Mouse (Mus musculus) forebrain, postnatal 0 days (tissue): ENCODE measurements around the gene Kif7. TPM values are rescaled to one million over a fixed set of nuclear protein-coding genes. Genes with fewer than 3 reads are reported as not detected.

ENCODE experiments used
- ATAC-seq: fragments of 200-750 bp; cut with Nextera tagmentation; 2 replicates; pipeline ENCODE4 v1.8.0; 2017; ENCODE audit warnings: mild to moderate bottlenecking, moderate library complexity
- DNase-seq: peaks from one replicate; pipeline ENCODE4 v3.0.0-alpha.2; 2015
- H3K27ac ChIP-seq: fragments of 300-500 bp; sonication (generic); 2 replicates; pipeline ENCODE4 v1.5.1; 2014; ENCODE audit warnings: low read depth, mild to moderate bottlenecking, antibody characterized with exemption, low read length, moderate library complexity, mixed read lengths
- H3K27me3 ChIP-seq: fragments of 300-500 bp; sonication (generic); 2 replicates; pipeline ENCODE4 v1.6.1; 2014; ENCODE audit warnings: mild to moderate bottlenecking, low read length, mixed read lengths; ENCODE audit not compliant: insufficient read depth
- H3K36me3 ChIP-seq: fragments of 300-500 bp; sonication (generic); 2 replicates; pipeline ENCODE4 v1.6.1; 2014; ENCODE audit warnings: mild to moderate bottlenecking, moderate library complexity; ENCODE audit not compliant: insufficient read depth
- H3K4me1 ChIP-seq: fragments of 300-500 bp; sonication (generic); 2 replicates; pipeline ENCODE4 v1.6.1; 2014; ENCODE audit warnings: antibody characterized with exemption; ENCODE audit not compliant: insufficient read depth
- H3K4me2 ChIP-seq: fragments of 300-500 bp; sonication (generic); 2 replicates; pipeline ENCODE4 v1.6.1; 2014; ENCODE audit warnings: low read depth, mild to moderate bottlenecking, moderate library complexity
- H3K4me3 ChIP-seq: fragments of 300-500 bp; sonication (generic); 2 replicates; pipeline ENCODE4 v1.5.1; 2014; ENCODE audit warnings: low read depth, low read length, mixed read lengths
- H3K9ac ChIP-seq: fragments of 300-500 bp; sonication (generic); 2 replicates; pipeline ENCODE4 v1.6.1; 2014; ENCODE audit warnings: mild to moderate bottlenecking
- H3K9me3 ChIP-seq: fragments of 300-500 bp; sonication (generic); 2 replicates; pipeline ENCODE4 v1.6.1; 2016; ENCODE audit warnings: low read length
- CTCF ChIP-seq: sonication (generic); IDR thresholded peaks from 2 replicates; pipeline ENCODE4 v1.5.1; 2016; ENCODE audit warnings: antibody characterized with exemption, control low read depth, low read depth
- WGBS: fragments of 180-500 bp; shearing (Covaris S2); extraction: QIAGEN DNeasy Blood & Tissue Kit; methylation state at CpG from one replicate; pipeline ENCODE4 v1.1.7; 2014; 5-methylcytosine and 5-hydroxymethylcytosine counted together
- polyA plus RNA-seq: library from polyadenylated mRNA; unstranded; fragments of >200 nt; fragmentation: Nextera tagmentation; extraction: Ambion mirVana; gene quantifications from 2 replicates; pipeline ENCODE4 v1.2.1, GENCODE M21; 2015
- total RNA-seq: library from RNA; depleted of rRNA; stranded (reverse); fragments of >200 nt; gene quantifications from 2 replicates; pipeline ENCODE4 v1.2.3, GENCODE M21; 2014; rRNA removed

Gene Kif7
- total and polyA plus RNA-seq, 2 experiments from 2014 or later = 2.0 to 6.4 TPM

GRCm38 (mm10) chr7:79659578-79660290 is 55.8 kb downstream of the Kif7 start, which contains the start of gene Ticrr:
Gene Ticrr (plus strand): TSS chr7:79660196.
- WGBS = under 1% methylated on average over 39 of the region's 39 CpGs
- H3K36me3 ChIP-seq = no peaks in the 10 kb centered on the region
- H3K27ac ChIP-seq = no peak within 1 kb of the TSS
- ATAC-seq (peak; percentile 100), DNase-seq (peak; percentile 97)
- H3K4me2 ChIP-seq = peak within 1 kb of the TSS; percentile 100
- no peaks in the 10 kb centered on the region for H3K9me3 ChIP-seq
- H3K4me1 ChIP-seq = peaks cover 3% of the 10 kb centered on the region; the same call in 1 of the 2 replicates
- H3K27me3 ChIP-seq = no peaks in the 10 kb centered on the region
- no peak for TF ChIP-seq CTCF
- H3K9ac ChIP-seq = peak within 1 kb of the TSS; percentile 45
- peak within 1 kb of the TSS; percentile 78 for H3K4me3 ChIP-seq

- ATAC-seq (no peak), DNase-seq (no peak)
- no peak overlapping the region for H3K4me2 ChIP-seq
- H3K9me3 ChIP-seq = no peaks in the 10 kb centered on the region
- no peaks in the 10 kb centered on the region for H3K4me1 ChIP-seq
- no peak overlapping the region for H3K9ac ChIP-seq
- 6% methylated on average over 1 of the region's 1 CpGs for WGBS
- no peak overlapping the region for H3K27ac ChIP-seq
- no peak for TF ChIP-seq CTCF
- no peaks in the 10 kb centered on the region for H3K36me3 ChIP-seq
- H3K27me3 ChIP-seq = no peaks in the 10 kb centered on the region
- no peak overlapping the region for H3K4me3 ChIP-seq
Observed at GRCm38 (mm10) chr7:79654586-79654985, 60.9 kb downstream of the Kif7 start.

GRCm38 (mm10) chr7:79654185-79654584 is 61.3 kb downstream of the Kif7 start:
- ATAC-seq (no peak), DNase-seq (no peak)
- H3K9me3 ChIP-seq = no peaks in the 10 kb centered on the region
- no peak overlapping the region for H3K27ac ChIP-seq
- no peak overlapping the region for H3K9ac ChIP-seq
- no peaks in the 10 kb centered on the region for H3K27me3 ChIP-seq
- H3K36me3 ChIP-seq = no peaks in the 10 kb centered on the region
- H3K4me2 ChIP-seq = no peak overlapping the region
- no peak for TF ChIP-seq CTCF
- 64% methylated on average over 1 of the region's 1 CpGs for WGBS
- H3K4me1 ChIP-seq = no peaks in the 10 kb centered on the region
- no peak overlapping the region for H3K4me3 ChIP-seq

GRCm38 (mm10) chr7:79649005-79649404 is 66.5 kb downstream of the Kif7 start:
- Histone ChIP-seq H3K36me3 (no peaks in the 10 kb centered on the region), H3K4me3 (no peak overlapping the region), H3K9me3 (no peaks in the 10 kb centered on the region), H3K4me2 (no peak overlapping the region), H3K4me1 (no peaks in the 10 kb centered on the region), H3K9ac (no peak overlapping the region), H3K27me3 (no peaks in the 10 kb centered on the region), H3K27ac (no peak overlapping the region)
- DNase-seq (peak; percentile 79), ATAC-seq (peak; percentile 34; the same call in 1 of the 2 replicates)
- TF ChIP-seq CTCF = peak; percentile 81
- WGBS = 5% methylated on average over 3 of the region's 3 CpGs

Other genes starting within 250 kb of the Kif7 start
- 51.1 and 52.9 TPM in 2 replicates for gene Polg, start 249.4 kb downstream of the Kif7 start, total RNA-seq
- 17.4 and 19.4 TPM in 2 replicates for gene Polg, start 249.4 kb downstream of the Kif7 start, polyA plus RNA-seq
- gene Rhcg, start 98.1 kb downstream of the Kif7 start, total RNA-seq = 2.0 TPM in 2 replicates
- 2.9 and 4.3 TPM in 2 replicates for gene Rhcg, start 98.1 kb downstream of the Kif7 start, polyA plus RNA-seq
- gene Ticrr, start 55.5 kb downstream of the Kif7 start, total RNA-seq = 1.1 and 1.8 TPM in 2 replicates
- gene Ticrr, start 55.5 kb downstream of the Kif7 start, polyA plus RNA-seq = 0.50 and 1.2 TPM in 2 replicates
- gene Plin1, start 17.2 kb upstream of the Kif7 start, total RNA-seq = 0.31 TPM in 1 of 2 replicates, not detected in the other
- 0.21 TPM in 1 of 2 replicates, not detected in the other for gene Plin1, start 17.2 kb upstream of the Kif7 start, polyA plus RNA-seq
- 1.3 and 2.1 TPM in 2 replicates for gene Pex11a, start 27.4 kb upstream of the Kif7 start, total RNA-seq
- 16.9 and 17.3 TPM in 2 replicates for gene Pex11a, start 27.4 kb upstream of the Kif7 start, polyA plus RNA-seq
- 0.46 and 0.86 TPM in 2 replicates for gene Wdr93, start 27.4 kb upstream of the Kif7 start, total RNA-seq
- gene Wdr93, start 27.4 kb upstream of the Kif7 start, polyA plus RNA-seq = 0.29 and 0.81 TPM in 2 replicates
- 0.23 and 1.6 TPM in 2 replicates for gene Mesp1, start 78.1 kb upstream of the Kif7 start, total RNA-seq
- 0.77 and 1.1 TPM in 2 replicates for gene Mesp1, start 78.1 kb upstream of the Kif7 start, polyA plus RNA-seq
- gene Mesp2, start 95.0 kb upstream of the Kif7 start, total RNA-seq = 0.77 and 1.00 TPM in 2 replicates
- 2.1 TPM in 2 replicates for gene Mesp2, start 95.0 kb upstream of the Kif7 start, polyA plus RNA-seq
- gene Anpep, start 145.3 kb upstream of the Kif7 start, total RNA-seq = 3.4 and 5.8 TPM in 2 replicates
- gene Anpep, start 145.3 kb upstream of the Kif7 start, polyA plus RNA-seq = 3.7 and 4.7 TPM in 2 replicates
- 32.1 and 38.0 TPM in 2 replicates for gene Ap3s2, start 204.9 kb upstream of the Kif7 start, total RNA-seq
- 36.7 and 39.0 TPM in 2 replicates for gene Ap3s2, start 204.9 kb upstream of the Kif7 start, polyA plus RNA-seq
- gene Arpin, start 219.6 kb upstream of the Kif7 start, total RNA-seq = 19.5 and 22.8 TPM in 2 replicates
- gene Arpin, start 219.6 kb upstream of the Kif7 start, polyA plus RNA-seq = 10.5 and 12.5 TPM in 2 replicates